Mouse (Mus musculus): Measurements from ENCODE around the gene Phf19. TPM values are rescaled to one million over a fixed set of nuclear protein-coding genes. Genes with fewer than 3 reads are reported as not detected.
A peak's percentile ranks its signal among the peaks of the same experiment; 100 is the strongest.

Phf19 gene
- polyA plus RNA-seq, 1 experiment from 2014 or later = 4.1 TPM

GRCm38 (mm10) chr2:34937460-34937859 is 23.6 kb upstream of the Phf19 start:
- Histone ChIP-seq H3K4me3 (no peak overlapping the region), H3K4me1 (no peaks in the 10 kb centered on the region), H3K27ac (replicated peaks) (no peak overlapping the region), H3K27me3 (peaks cover 5% of the 10 kb centered on the region; the same call in 1 of the 2 replicates), H3K9ac (replicated peaks) (no peak overlapping the region), H3K9me3 (no peaks in the 10 kb centered on the region), H3K4me2 (replicated peaks) (no peak overlapping the region), H3K36me3 (no peaks in the 10 kb centered on the region)
- 44% methylated on average over 5 of the region's 5 CpGs for WGBS
- ATAC-seq (ENCODE audit: low FRiP score, low read depth) = no peak

- Histone ChIP-seq H3K4me2 (replicated peaks) (no peak overlapping the region), H3K27ac (replicated peaks) (no peak overlapping the region), H3K4me1 (no peaks in the 10 kb centered on the region), H3K4me3 (no peak overlapping the region), H3K9ac (replicated peaks) (no peak overlapping the region), H3K36me3 (no peaks in the 10 kb centered on the region), H3K9me3 (no peaks in the 10 kb centered on the region), H3K27me3 (0 out of 2 replicates have a peak, but pooled peaks cover 4% of the 10 kb centered on the region)
- ATAC-seq (ENCODE audit: low FRiP score, low read depth) = no peak
- 80% methylated on average over 5 of the region's 5 CpGs for WGBS
Measured at GRCm38 (mm10) chr2:34927320-34927719, 13.5 kb upstream of the Phf19 start.

- H3K9ac ChIP-seq (replicated peaks) = no peak overlapping the region
- WGBS = 26% methylated on average over 2 of the region's 2 CpGs
- no peak overlapping the region for H3K4me3 ChIP-seq
- no peaks in the 10 kb centered on the region for H3K9me3 ChIP-seq
- no peaks in the 10 kb centered on the region for H3K36me3 ChIP-seq
- H3K4me2 ChIP-seq (replicated peaks) = no peak overlapping the region
- no peaks in the 10 kb centered on the region for H3K4me1 ChIP-seq
- ATAC-seq (ENCODE audit: low FRiP score, low read depth) = no peak
- H3K27ac ChIP-seq (replicated peaks) = no peak overlapping the region
- H3K27me3 ChIP-seq = peaks cover 4% of the 10 kb centered on the region; the same call in 1 of the 2 replicates
Measured at GRCm38 (mm10) chr2:34922729-34923128, 8.9 kb upstream of the Phf19 start.

- Histone ChIP-seq H3K4me3 (no peak overlapping the region), H3K36me3 (no peaks in the 10 kb centered on the region), H3K4me1 (no peaks in the 10 kb centered on the region), H3K27me3 (peaks cover 8% of the 10 kb centered on the region), H3K27ac (replicated peaks) (no peak overlapping the region), H3K9me3 (no peaks in the 10 kb centered on the region), H3K4me2 (replicated peaks) (no peak overlapping the region), H3K9ac (replicated peaks) (no peak overlapping the region)
- 57% methylated on average over 2 of the region's 2 CpGs for WGBS
- ATAC-seq (ENCODE audit: low FRiP score, low read depth) = no peak
Measured at GRCm38 (mm10) chr2:34920144-34920543, 6.3 kb upstream of the Phf19 start.

- H3K4me3 ChIP-seq = no peak overlapping the region
- no peaks in the 10 kb centered on the region for H3K9me3 ChIP-seq
- H3K36me3 ChIP-seq = no peaks in the 10 kb centered on the region
- 55% methylated on average over 2 of the region's 2 CpGs for WGBS
- H3K9ac ChIP-seq (replicated peaks) = no peak overlapping the region
- H3K27me3 ChIP-seq = peaks cover 51% of the 10 kb centered on the region
- no peak for ATAC-seq (ENCODE audit: low FRiP score, low read depth)
- H3K27ac ChIP-seq (replicated peaks) = no peak overlapping the region
- peak overlapping the region; percentile 97; the same call in 1 of the 2 replicates for H3K4me2 ChIP-seq (replicated peaks)
- peaks cover 22% of the 10 kb centered on the region for H3K4me1 ChIP-seq
Measured at GRCm38 (mm10) chr2:34915103-34915502, 1.3 kb upstream of the Phf19 start.

GRCm38 (mm10) chr2:34914823-34915082 is 927 bp upstream of the Phf19 start:
- no peaks in the 10 kb centered on the region for H3K36me3 ChIP-seq
- peak overlapping the region; percentile 97 for H3K4me2 ChIP-seq (replicated peaks)
- H3K9me3 ChIP-seq = no peaks in the 10 kb centered on the region
- peaks cover 22% of the 10 kb centered on the region for H3K4me1 ChIP-seq
- H3K4me3 ChIP-seq = peak overlapping the region; percentile 64; the same call in 1 of the 2 replicates
- no peak for ATAC-seq (ENCODE audit: low FRiP score, low read depth)
- H3K27me3 ChIP-seq = peaks cover 51% of the 10 kb centered on the region
- no peak overlapping the region for H3K27ac ChIP-seq (replicated peaks)
- 6% methylated on average over 2 of the region's 2 CpGs for WGBS
- H3K9ac ChIP-seq (replicated peaks) = no peak overlapping the region

GRCm38 (mm10) chr2:34914069-34914822 is 420 bp upstream of the Phf19 start:
- Histone ChIP-seq H3K9ac (replicated peaks) (peak overlapping the region; percentile 62), H3K36me3 (no peaks in the 10 kb centered on the region), H3K4me1 (peaks cover 22% of the 10 kb centered on the region), H3K4me3 (peak overlapping the region; percentile 64), H3K4me2 (replicated peaks) (peak overlapping the region; percentile 97), H3K9me3 (no peaks in the 10 kb centered on the region), H3K27me3 (peaks cover 51% of the 10 kb centered on the region), H3K27ac (replicated peaks) (no peak overlapping the region)
- ATAC-seq (ENCODE audit: low FRiP score, low read depth) = peak; percentile 72
- 2% methylated on average over 43 of the region's 50 CpGs for WGBS

- Histone ChIP-seq H3K27me3 (peaks cover 55% of the 10 kb centered on the region), H3K36me3 (no peaks in the 10 kb centered on the region), H3K4me1 (peaks cover 22% of the 10 kb centered on the region), H3K4me2 (replicated peaks) (peak overlapping the region; percentile 97), H3K27ac (replicated peaks) (no peak overlapping the region), H3K4me3 (peak overlapping the region; percentile 64), H3K9me3 (no peaks in the 10 kb centered on the region), H3K9ac (replicated peaks) (no peak overlapping the region)
- 0 out of 2 replicates have a peak, but pooled peaks have one; percentile 13 for ATAC-seq (ENCODE audit: low FRiP score, low read depth)
- WGBS = 45% methylated on average over 7 of the region's 7 CpGs
Measured at GRCm38 (mm10) chr2:34912613-34913012, 1.2 kb downstream of the Phf19 start.

GRCm38 (mm10) chr2:34911871-34912270 is 2.0 kb downstream of the Phf19 start:
- H3K9ac ChIP-seq (replicated peaks) = no peak overlapping the region
- peaks cover 55% of the 10 kb centered on the region for H3K27me3 ChIP-seq
- ATAC-seq (ENCODE audit: low FRiP score, low read depth) = no peak
- no peak overlapping the region for H3K27ac ChIP-seq (replicated peaks)
- H3K4me3 ChIP-seq = no peak overlapping the region
- H3K4me1 ChIP-seq = peaks cover 22% of the 10 kb centered on the region
- no peaks in the 10 kb centered on the region for H3K9me3 ChIP-seq
- WGBS = 85% methylated on average over 5 of the region's 5 CpGs
- H3K36me3 ChIP-seq = no peaks in the 10 kb centered on the region
- H3K4me2 ChIP-seq (replicated peaks) = no peak overlapping the region

GRCm38 (mm10) chr2:34909719-34910118 is 4.1 kb downstream of the Phf19 start:
- H3K27me3 ChIP-seq = peaks cover 53% of the 10 kb centered on the region

GRCm38 (mm10) chr2:34906861-34907604 is 6.8 kb downstream of the Phf19 start:
- peaks cover 10% of the 10 kb centered on the region for H3K4me1 ChIP-seq
- no peak overlapping the region for H3K9ac ChIP-seq (replicated peaks)
- 46% methylated on average over 12 of the region's 12 CpGs for WGBS
- ATAC-seq (ENCODE audit: low FRiP score, low read depth) = no peak
- no peak overlapping the region for H3K4me2 ChIP-seq (replicated peaks)
- no peaks in the 10 kb centered on the region for H3K36me3 ChIP-seq
- no peak overlapping the region for H3K4me3 ChIP-seq
- no peaks in the 10 kb centered on the region for H3K9me3 ChIP-seq
- H3K27ac ChIP-seq (replicated peaks) = no peak overlapping the region
- peaks cover 27% of the 10 kb centered on the region for H3K27me3 ChIP-seq

More at GRCm38 (mm10) chr2:34909719-34910118, 4.1 kb downstream of the Phf19 start:
- H3K9ac ChIP-seq (replicated peaks) = no peak overlapping the region
- peaks cover 24% of the 10 kb centered on the region for H3K4me1 ChIP-seq
- no peak for ATAC-seq (ENCODE audit: low FRiP score, low read depth)
- H3K9me3 ChIP-seq = no peaks in the 10 kb centered on the region
- H3K36me3 ChIP-seq = no peaks in the 10 kb centered on the region
- H3K4me3 ChIP-seq = no peak overlapping the region
- H3K4me2 ChIP-seq (replicated peaks) = no peak overlapping the region
- no peak overlapping the region for H3K27ac ChIP-seq (replicated peaks)
- 90% methylated on average over 4 of the region's 4 CpGs for WGBS

GRCm38 (mm10) chr2:34906426-34906825 is 7.4 kb downstream of the Phf19 start:
- Histone ChIP-seq H3K4me3 (no peak overlapping the region), H3K4me1 (peaks cover 10% of the 10 kb centered on the region), H3K27me3 (peaks cover 21% of the 10 kb centered on the region), H3K9ac (replicated peaks) (no peak overlapping the region), H3K27ac (replicated peaks) (no peak overlapping the region), H3K9me3 (no peaks in the 10 kb centered on the region), H3K36me3 (no peaks in the 10 kb centered on the region), H3K4me2 (replicated peaks) (no peak overlapping the region)
- WGBS = 75% methylated on average over 6 of the region's 6 CpGs
- no peak for ATAC-seq (ENCODE audit: low FRiP score, low read depth)
